Mouse (Mus musculus): Measurements from ENCODE around the gene Pde2a. TPM values are rescaled to one million over a fixed set of nuclear protein-coding genes. Genes with fewer than 3 reads are reported as not detected.

Pde2a gene
- polyA plus RNA-seq, 1 experiment from 2014 or later: 18.6 TPM

DNA sequence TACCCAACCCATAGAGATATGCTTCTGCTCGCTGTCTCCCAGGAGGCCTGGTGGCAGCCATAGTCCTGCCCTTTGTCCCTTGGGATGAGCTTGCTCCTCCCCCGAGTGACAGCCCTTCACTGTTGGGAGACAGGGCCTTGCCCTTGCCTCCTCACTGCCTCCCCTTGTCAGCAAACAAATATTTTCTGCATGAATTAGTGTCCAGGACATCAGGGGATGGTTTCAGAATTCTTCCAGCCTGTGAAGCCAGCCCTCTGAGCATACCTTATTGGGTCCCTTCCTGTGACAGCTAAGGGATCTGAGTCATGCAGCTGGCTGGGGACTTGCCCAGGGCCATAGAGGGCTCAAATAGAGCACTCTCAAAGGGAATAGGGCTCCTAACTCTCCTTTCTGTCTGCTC is 87.7 kb downstream of the Pde2a start:
- 63% methylated on average over 2 of the region's 2 CpGs for WGBS
- no peak for DNase-seq (ENCODE audit: low spot score)
- Histone ChIP-seq H3K4me2 (ENCODE audit: low read depth, low read length, severe bottlenecking) (no peak overlapping the region), H3K9me3 (ENCODE audit: control insufficient read depth, low read length) (no peaks in the 10 kb centered on the region), H3K27me3 (ENCODE audit: control insufficient read depth, insufficient read depth, low read length) (peaks cover 2% of the 10 kb centered on the region), H3K27ac (ENCODE audit: low read depth, low read length) (no peak overlapping the region), H3K4me3 (ENCODE audit: low read depth, low read length) (no peak overlapping the region), H3K36me3 (ENCODE audit: control insufficient read depth, insufficient read depth, low read length) (no peaks in the 10 kb centered on the region), H3K4me1 (replicated peaks; ENCODE audit: control insufficient read depth, insufficient read depth, low read length) (0 out of 2 replicates have a peak, but pooled peaks cover under 1% of the 10 kb centered on the region), H3K9ac (ENCODE audit: low read length) (no peak overlapping the region)
- ATAC-seq (replicated peaks; ENCODE audit: low FRiP score): no peak

DNA sequence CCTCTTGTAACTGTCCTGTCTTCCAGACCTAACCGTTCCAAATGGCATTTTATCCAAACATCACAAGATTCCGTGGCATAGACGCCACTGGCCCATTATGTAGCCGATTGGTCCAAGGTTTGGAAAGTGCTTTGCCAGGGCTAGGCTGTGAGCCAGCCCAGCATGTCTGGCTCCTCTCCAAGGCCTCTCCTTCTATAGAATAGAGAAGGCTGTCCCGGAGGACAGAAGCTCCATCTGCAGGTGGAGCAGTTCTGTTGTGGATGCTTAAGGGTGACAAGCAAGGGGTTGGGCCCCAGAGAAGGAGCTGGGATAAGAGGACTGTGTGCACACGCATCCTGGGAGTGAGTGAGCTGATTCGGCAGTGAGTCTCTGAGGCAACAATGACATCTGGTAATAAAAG is 92.2 kb downstream of the Pde2a start:
- WGBS: 85% methylated on average over 7 of the region's 7 CpGs
- Histone ChIP-seq H3K27me3 (ENCODE audit: control insufficient read depth, insufficient read depth, low read length) (no peaks in the 10 kb centered on the region), H3K36me3 (ENCODE audit: control insufficient read depth, insufficient read depth, low read length) (no peaks in the 10 kb centered on the region), H3K4me2 (ENCODE audit: low read depth, low read length, severe bottlenecking) (no peak overlapping the region), H3K4me3 (ENCODE audit: low read depth, low read length) (no peak overlapping the region), H3K27ac (ENCODE audit: low read depth, low read length) (no peak overlapping the region), H3K9ac (ENCODE audit: low read length) (no peak overlapping the region), H3K9me3 (ENCODE audit: control insufficient read depth, low read length) (no peaks in the 10 kb centered on the region), H3K4me1 (replicated peaks; ENCODE audit: control insufficient read depth, insufficient read depth, low read length) (no peaks in the 10 kb centered on the region)
- DNase-seq (ENCODE audit: low spot score) (no peak), ATAC-seq (replicated peaks; ENCODE audit: low FRiP score) (no peak)

DNA sequence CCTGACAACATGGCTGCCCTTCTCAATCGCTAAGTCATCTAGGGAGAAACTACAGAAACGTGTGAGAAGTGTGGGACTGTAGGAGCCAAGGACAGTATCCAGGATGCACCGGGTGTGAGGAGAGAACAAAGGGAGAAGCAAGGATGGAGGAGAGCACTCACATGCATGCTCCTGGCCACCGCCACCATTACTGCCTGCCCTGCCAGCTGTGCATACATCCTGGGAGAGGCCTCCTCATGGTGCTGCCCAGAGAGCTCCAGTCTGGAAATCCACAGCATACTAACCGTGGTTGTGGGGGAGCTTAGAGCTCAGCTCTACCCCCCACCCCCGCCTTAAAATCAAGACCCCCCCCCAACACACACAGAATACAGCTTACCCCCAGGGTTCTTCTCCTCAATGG is 93.3 kb downstream of the Pde2a start:
- H3K9ac ChIP-seq (ENCODE audit: low read length): no peak overlapping the region
- WGBS: 78% methylated on average over 6 of the region's 6 CpGs
- ATAC-seq (replicated peaks; ENCODE audit: low FRiP score) (0 out of 2 replicates have a peak, but pooled peaks have one; percentile 33), DNase-seq (ENCODE audit: low spot score) (no peak)
- H3K4me2 ChIP-seq (ENCODE audit: low read depth, low read length, severe bottlenecking): no peak overlapping the region
- no peaks in the 10 kb centered on the region for H3K9me3 ChIP-seq (ENCODE audit: control insufficient read depth, low read length)
- no peak overlapping the region for H3K4me3 ChIP-seq (ENCODE audit: low read depth, low read length)
- H3K4me1 ChIP-seq (replicated peaks; ENCODE audit: control insufficient read depth, insufficient read depth, low read length): no peaks in the 10 kb centered on the region
- H3K27ac ChIP-seq (ENCODE audit: low read depth, low read length): no peak overlapping the region
- no peaks in the 10 kb centered on the region for H3K36me3 ChIP-seq (ENCODE audit: control insufficient read depth, insufficient read depth, low read length)
- H3K27me3 ChIP-seq (ENCODE audit: control insufficient read depth, insufficient read depth, low read length): no peaks in the 10 kb centered on the region

DNA sequence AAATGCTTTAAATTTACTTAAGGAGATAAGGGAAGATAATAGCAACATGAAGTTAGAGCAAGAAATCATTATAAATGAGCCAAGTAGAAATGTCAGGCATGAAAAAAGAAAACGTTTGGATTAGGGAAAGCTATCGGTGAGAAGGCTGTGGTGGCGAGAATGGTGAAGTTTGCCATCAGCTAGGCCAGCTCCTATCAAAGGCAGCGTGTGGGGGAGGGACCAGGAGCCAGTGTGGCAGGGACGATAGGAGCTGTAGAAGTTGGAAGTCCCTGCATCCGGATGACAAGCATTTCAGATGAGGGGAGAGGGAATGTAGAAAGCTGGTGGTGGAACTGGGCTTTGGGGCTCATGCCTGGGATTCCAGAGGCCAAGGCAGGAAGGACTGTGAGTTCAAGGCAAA is 93.8 kb downstream of the Pde2a start:
- Histone ChIP-seq H3K27me3 (ENCODE audit: control insufficient read depth, insufficient read depth, low read length) (no peaks in the 10 kb centered on the region), H3K9ac (ENCODE audit: low read length) (no peak overlapping the region), H3K4me3 (ENCODE audit: low read depth, low read length) (no peak overlapping the region), H3K4me2 (ENCODE audit: low read depth, low read length, severe bottlenecking) (no peak overlapping the region), H3K9me3 (ENCODE audit: control insufficient read depth, low read length) (no peaks in the 10 kb centered on the region), H3K4me1 (replicated peaks; ENCODE audit: control insufficient read depth, insufficient read depth, low read length) (no peaks in the 10 kb centered on the region), H3K36me3 (ENCODE audit: control insufficient read depth, insufficient read depth, low read length) (no peaks in the 10 kb centered on the region), H3K27ac (ENCODE audit: low read depth, low read length) (no peak overlapping the region)
- no peak for DNase-seq (ENCODE audit: low spot score)
- ATAC-seq (replicated peaks; ENCODE audit: low FRiP score): no peak
- WGBS: 62% methylated on average over 6 of the region's 6 CpGs

DNA sequence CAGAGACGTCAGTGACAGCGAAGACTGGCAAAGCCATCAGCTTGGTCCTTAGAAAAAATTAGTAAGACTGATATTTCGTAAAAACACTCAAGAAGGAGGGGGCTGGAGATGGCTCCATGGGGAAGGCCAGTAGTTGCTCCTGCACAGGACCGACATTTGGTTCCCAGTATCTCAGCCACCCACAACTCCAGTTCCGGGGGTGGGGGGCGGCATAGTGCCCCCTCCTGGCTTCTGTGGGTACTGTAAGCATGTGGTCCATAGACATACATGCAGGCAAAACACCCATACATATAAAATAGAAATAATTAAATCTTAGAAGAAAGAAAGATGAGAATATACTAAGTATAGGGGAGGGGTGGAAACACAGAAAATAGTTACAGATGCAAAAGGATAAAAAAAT is 95.0 kb downstream of the Pde2a start:
- 74% methylated on average over 6 of the region's 6 CpGs for WGBS
- H3K27ac ChIP-seq (ENCODE audit: low read depth, low read length): no peak overlapping the region
- H3K9me3 ChIP-seq (ENCODE audit: control insufficient read depth, low read length): no peaks in the 10 kb centered on the region
- DNase-seq (ENCODE audit: low spot score) (no peak), ATAC-seq (replicated peaks; ENCODE audit: low FRiP score) (no peak)
- no peak overlapping the region for H3K4me2 ChIP-seq (ENCODE audit: low read depth, low read length, severe bottlenecking)
- no peaks in the 10 kb centered on the region for H3K27me3 ChIP-seq (ENCODE audit: control insufficient read depth, insufficient read depth, low read length)
- no peaks in the 10 kb centered on the region for H3K36me3 ChIP-seq (ENCODE audit: control insufficient read depth, insufficient read depth, low read length)
- H3K4me1 ChIP-seq (replicated peaks; ENCODE audit: control insufficient read depth, insufficient read depth, low read length): no peaks in the 10 kb centered on the region
- no peak overlapping the region for H3K4me3 ChIP-seq (ENCODE audit: low read depth, low read length)
- no peak overlapping the region for H3K9ac ChIP-seq (ENCODE audit: low read length)

DNA sequence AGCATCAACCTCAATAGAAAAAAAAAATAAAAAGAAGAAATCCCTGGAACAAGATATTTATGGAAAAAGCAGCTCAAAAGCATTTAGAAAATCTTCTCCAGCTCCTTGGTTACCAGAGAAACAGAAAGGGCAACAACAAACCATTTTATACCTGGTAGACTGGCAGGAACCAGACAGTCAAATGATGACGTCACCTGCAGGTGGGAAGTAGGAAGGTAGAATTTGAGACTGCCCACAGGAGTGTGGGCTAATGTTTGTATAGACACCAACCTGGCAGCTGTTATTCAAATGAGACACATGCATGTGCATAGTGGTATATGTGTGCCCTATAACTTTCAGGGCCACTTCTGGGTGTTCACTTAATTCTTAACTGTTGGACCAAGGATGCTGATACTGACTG is 100.2 kb downstream of the Pde2a start:
- WGBS: 82% methylated on average over 1 of the region's 1 CpGs
- ATAC-seq (replicated peaks; ENCODE audit: low FRiP score): no peak
- Histone ChIP-seq H3K27me3 (ENCODE audit: control insufficient read depth, insufficient read depth, low read length) (no peaks in the 10 kb centered on the region), H3K9ac (ENCODE audit: low read length) (no peak overlapping the region), H3K36me3 (ENCODE audit: control insufficient read depth, insufficient read depth, low read length) (no peaks in the 10 kb centered on the region), H3K4me1 (replicated peaks; ENCODE audit: control insufficient read depth, insufficient read depth, low read length) (peaks cover 7% of the 10 kb centered on the region; the same call in 1 of the 2 replicates), H3K4me3 (ENCODE audit: low read depth, low read length) (no peak overlapping the region), H3K9me3 (ENCODE audit: control insufficient read depth, low read length) (no peaks in the 10 kb centered on the region), H3K4me2 (ENCODE audit: low read depth, low read length, severe bottlenecking) (no peak overlapping the region), H3K27ac (ENCODE audit: low read depth, low read length) (no peak overlapping the region)
- peak; percentile 14 for DNase-seq (ENCODE audit: low spot score)

DNA sequence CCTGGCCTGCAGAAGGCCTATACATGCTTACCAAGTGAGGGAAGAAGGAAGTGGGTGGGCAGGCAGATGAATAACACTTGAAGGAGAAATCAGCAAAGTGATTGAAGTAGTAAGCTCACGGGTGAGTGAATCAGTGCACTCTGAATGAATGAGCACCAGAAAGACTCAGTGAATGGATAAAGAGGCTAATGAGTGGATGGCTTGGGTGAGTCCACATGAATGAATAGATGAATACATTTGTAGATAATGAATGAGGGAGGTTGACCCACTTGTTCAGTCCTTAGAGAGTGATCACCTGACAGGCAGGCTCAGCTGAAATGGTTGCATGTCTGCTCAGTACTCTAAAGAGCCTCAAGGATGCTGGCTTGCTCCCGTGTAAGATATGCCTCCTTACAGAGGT is 101.7 kb downstream of the Pde2a start:
- no peaks in the 10 kb centered on the region for H3K36me3 ChIP-seq (ENCODE audit: control insufficient read depth, insufficient read depth, low read length)
- H3K9ac ChIP-seq (ENCODE audit: low read length): no peak overlapping the region
- no peak overlapping the region for H3K4me2 ChIP-seq (ENCODE audit: low read depth, low read length, severe bottlenecking)
- DNase-seq (ENCODE audit: low spot score) (peak; percentile 46), ATAC-seq (replicated peaks; ENCODE audit: low FRiP score) (peak; percentile 90)
- no peaks in the 10 kb centered on the region for H3K9me3 ChIP-seq (ENCODE audit: control insufficient read depth, low read length)
- peaks cover 7% of the 10 kb centered on the region; the same call in 1 of the 2 replicates for H3K4me1 ChIP-seq (replicated peaks; ENCODE audit: control insufficient read depth, insufficient read depth, low read length)
- WGBS: 23% methylated on average over 2 of the region's 2 CpGs
- H3K4me3 ChIP-seq (ENCODE audit: low read depth, low read length): no peak overlapping the region
- H3K27ac ChIP-seq (ENCODE audit: low read depth, low read length): no peak overlapping the region
- H3K27me3 ChIP-seq (ENCODE audit: control insufficient read depth, insufficient read depth, low read length): no peaks in the 10 kb centered on the region

DNA sequence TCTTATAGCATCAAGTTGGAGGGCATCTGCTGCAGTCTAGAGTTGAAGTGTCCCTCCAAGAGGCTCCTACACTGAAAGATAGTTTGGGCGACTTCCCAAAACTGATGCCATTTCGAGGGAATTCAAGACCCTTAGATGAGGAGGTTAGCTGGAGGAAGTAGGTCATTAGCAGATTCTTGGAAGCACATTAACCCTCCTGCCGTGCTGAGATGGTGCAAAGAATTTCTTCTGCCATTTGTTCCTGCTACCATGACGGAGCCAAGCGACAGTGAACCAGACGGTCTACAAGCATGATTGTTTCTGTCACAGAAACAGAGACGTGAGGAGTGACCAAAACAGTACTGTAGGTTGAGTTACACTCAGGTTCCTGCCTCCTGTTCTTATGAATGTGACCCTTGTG is 105.0 kb downstream of the Pde2a start:
- ATAC-seq (replicated peaks; ENCODE audit: low FRiP score) (no peak), DNase-seq (ENCODE audit: low spot score) (no peak)
- H3K4me2 ChIP-seq (ENCODE audit: low read depth, low read length, severe bottlenecking): no peak overlapping the region
- H3K36me3 ChIP-seq (ENCODE audit: control insufficient read depth, insufficient read depth, low read length): no peaks in the 10 kb centered on the region
- no peak overlapping the region for H3K4me3 ChIP-seq (ENCODE audit: low read depth, low read length)
- H3K27me3 ChIP-seq (ENCODE audit: control insufficient read depth, insufficient read depth, low read length): no peaks in the 10 kb centered on the region
- H3K27ac ChIP-seq (ENCODE audit: low read depth, low read length): no peak overlapping the region
- H3K9ac ChIP-seq (ENCODE audit: low read length): no peak overlapping the region
- WGBS: 81% methylated on average over 7 of the region's 7 CpGs
- H3K4me1 ChIP-seq (replicated peaks; ENCODE audit: control insufficient read depth, insufficient read depth, low read length): peaks cover 7% of the 10 kb centered on the region; the same call in 1 of the 2 replicates
- no peaks in the 10 kb centered on the region for H3K9me3 ChIP-seq (ENCODE audit: control insufficient read depth, low read length)

DNA sequence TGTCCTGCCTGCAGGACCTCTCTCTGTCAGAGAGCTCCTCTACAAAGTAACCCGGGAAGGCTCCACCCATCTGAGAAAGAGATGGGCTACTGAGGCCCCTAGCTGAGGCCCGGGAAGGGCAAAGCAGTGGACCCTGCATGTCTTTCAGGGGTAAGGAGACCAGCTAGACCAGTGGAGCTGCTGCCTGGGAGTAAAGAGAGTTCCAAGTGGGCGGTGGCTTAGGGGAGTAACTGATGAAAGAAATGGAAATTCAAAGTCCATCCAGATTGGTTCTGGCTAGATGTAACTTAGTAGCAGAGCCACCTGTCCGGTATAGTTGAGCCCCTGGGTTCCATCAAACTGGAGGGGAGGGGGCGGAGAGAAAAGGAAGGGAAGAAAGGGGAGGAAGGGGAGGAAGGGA is 112.9 kb downstream of the Pde2a start:
- H3K4me1 ChIP-seq (replicated peaks; ENCODE audit: control insufficient read depth, insufficient read depth, low read length): no peaks in the 10 kb centered on the region
- WGBS: 23% methylated on average over 5 of the region's 5 CpGs
- ATAC-seq (replicated peaks; ENCODE audit: low FRiP score) (no peak), DNase-seq (ENCODE audit: low spot score) (no peak)
- H3K9me3 ChIP-seq (ENCODE audit: control insufficient read depth, low read length): no peaks in the 10 kb centered on the region
- no peaks in the 10 kb centered on the region for H3K36me3 ChIP-seq (ENCODE audit: control insufficient read depth, insufficient read depth, low read length)
- H3K27me3 ChIP-seq (ENCODE audit: control insufficient read depth, insufficient read depth, low read length): no peaks in the 10 kb centered on the region; the same call in 1 of the 2 replicates
- no peak overlapping the region for H3K4me3 ChIP-seq (ENCODE audit: low read depth, low read length)
- H3K27ac ChIP-seq (ENCODE audit: low read depth, low read length): no peak overlapping the region
- no peak overlapping the region for H3K4me2 ChIP-seq (ENCODE audit: low read depth, low read length, severe bottlenecking)
- H3K9ac ChIP-seq (ENCODE audit: low read length): no peak overlapping the region
